Mouse (Mus musculus): Measurements from ENCODE around the gene Fry.

- TF ChIP-seq EP300 (IDR thresholded peaks at IDR 0.05; ENCODE audit: insufficient read depth, low read depth, low read length) (no peak), POLR2A (IDR thresholded peaks at IDR 0.05; ENCODE audit: insufficient read depth, low read depth, low read length) (no peak)
These were observed 171.2 kb downstream of the Fry start for GRCm38 (mm10) chr5:150289611-150290010.
